Mouse (Mus musculus) forebrain, embryonic 14.5 days (tissue): ENCODE data around the gene Dlgap4. TPM values are rescaled to one million over a fixed set of nuclear protein-coding genes. Genes with fewer than 3 reads are reported as not detected.

Source experiments
- ATAC-seq: fragments of 200-750 bp; cut with Nextera tagmentation; 2 replicates; pipeline ENCODE4 v1.8.0; 2017; ENCODE audit warnings: mild to moderate bottlenecking, moderate library complexity
- DNase-seq: peaks from one replicate; pipeline ENCODE4 v3.0.0-alpha.2; 2015; ENCODE audit warnings: low spot score
- H3K27ac ChIP-seq: fragments of 300-500 bp; sonication (generic); 2 replicates; pipeline ENCODE4 v1.5.1; 2014; ENCODE audit warnings: low read depth, mild to moderate bottlenecking, control low read depth, low read length, moderate library complexity
- H3K27me3 ChIP-seq: fragments of 300-500 bp; sonication (generic); replicated peaks from 2 replicates; pipeline ENCODE4 v1.6.1; 2014; ENCODE audit warnings: low read length, control low read depth, mixed read lengths; ENCODE audit not compliant: control insufficient read depth, insufficient read depth
- H3K36me3 ChIP-seq: fragments of 300-500 bp; sonication (generic); 2 replicates; pipeline ENCODE4 v1.6.1; 2014; ENCODE audit warnings: low read length, control low read depth; ENCODE audit not compliant: control insufficient read depth, insufficient read depth
- H3K4me1 ChIP-seq: fragments of 300-500 bp; sonication (generic); 2 replicates; pipeline ENCODE4 v1.6.1; 2014; ENCODE audit warnings: antibody characterized with exemption, low read length, control low read depth; ENCODE audit not compliant: control insufficient read depth, insufficient read depth
- H3K4me2 ChIP-seq: fragments of 300-500 bp; sonication (generic); 2 replicates; pipeline ENCODE4 v1.6.1; 2014; ENCODE audit warnings: mild to moderate bottlenecking, control low read depth, low read length
- H3K4me3 ChIP-seq: fragments of 300-500 bp; sonication (generic); 2 replicates; pipeline ENCODE4 v1.5.1; 2014; ENCODE audit warnings: low read depth, low read length, control low read depth
- H3K9ac ChIP-seq: fragments of 300-500 bp; sonication (generic); 2 replicates; pipeline ENCODE4 v1.6.1; 2014; ENCODE audit warnings: mild to moderate bottlenecking, low read length, control low read depth, moderate library complexity
- H3K9me3 ChIP-seq: fragments of 300-500 bp; sonication (generic); replicated peaks from 2 replicates; pipeline ENCODE4 v1.6.1; 2016; ENCODE audit warnings: low read length, control low read depth, mixed read lengths; ENCODE audit not compliant: control insufficient read depth
- WGBS: fragments of 180-500 bp; shearing (Covaris S2); extraction: QIAGEN DNeasy Blood & Tissue Kit; methylation state at CpG from one replicate; pipeline ENCODE4 v1.1.7; 2014; 5-methylcytosine and 5-hydroxymethylcytosine counted together
- polyA plus RNA-seq: library from polyadenylated mRNA; unstranded; fragments of >200 nt; fragmentation: Nextera tagmentation; extraction: Ambion mirVana; gene quantifications from 2 replicates; pipeline ENCODE4 v1.2.1, GENCODE M21; 2014

Dlgap4 gene
- polyA plus RNA-seq, 1 experiment from 2014 or later, result 307 TPM

GRCm38 (mm10) chr2:156779488-156779887 is 166.0 kb downstream of the Dlgap4 start:
- Histone ChIP-seq H3K4me1 (peaks cover 13% of the 10 kb centered on the region), H3K9ac (no peak overlapping the region)

GRCm38 (mm10) chr2:156780129-156780528 is 166.6 kb downstream of the Dlgap4 start:
- Histone ChIP-seq H3K4me2 (no peak overlapping the region), H3K36me3 (no peaks in the 10 kb centered on the region), H3K4me3 (no peak overlapping the region), H3K27ac (no peak overlapping the region), H3K4me1 (peaks cover 8% of the 10 kb centered on the region), H3K27me3 (no peaks in the 10 kb centered on the region), H3K9me3 (no peaks in the 10 kb centered on the region), H3K9ac (no peak overlapping the region)
- WGBS, result 76% methylated on average over 9 of the region's 9 CpGs
- DNase-seq (no peak), ATAC-seq (no peak)

More at GRCm38 (mm10) chr2:156779488-156779887, 166.0 kb downstream of the Dlgap4 start:
- 68% methylated on average over 2 of the region's 2 CpGs for WGBS
- DNase-seq (no peak), ATAC-seq (no peak)
- H3K27me3 ChIP-seq, result no peaks in the 10 kb centered on the region
- H3K4me3 ChIP-seq, result no peak overlapping the region
- H3K27ac ChIP-seq, result no peak overlapping the region
- H3K9me3 ChIP-seq, result no peaks in the 10 kb centered on the region
- H3K4me2 ChIP-seq, result no peak overlapping the region
- no peaks in the 10 kb centered on the region for H3K36me3 ChIP-seq

DNA sequence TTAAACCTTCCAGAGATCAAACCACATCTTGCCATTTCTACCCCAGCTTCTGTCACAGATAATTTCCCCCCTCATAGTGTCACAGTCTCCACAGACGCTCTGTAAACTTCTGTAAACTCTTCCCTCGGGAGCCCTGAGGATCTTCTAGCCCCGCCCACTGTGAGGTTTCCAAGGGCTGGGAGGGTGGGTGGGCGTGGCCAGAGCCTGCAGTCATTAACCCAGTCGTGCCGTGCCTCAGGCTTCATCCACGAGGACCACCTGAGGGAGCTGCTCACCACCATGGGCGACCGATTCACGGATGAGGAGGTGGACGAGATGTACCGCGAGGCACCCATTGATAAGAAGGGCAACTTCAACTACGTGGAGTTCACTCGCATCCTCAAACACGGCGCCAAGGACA is 167.2 kb downstream of the Dlgap4 start:
- H3K9ac ChIP-seq, result no peak overlapping the region

DNA sequence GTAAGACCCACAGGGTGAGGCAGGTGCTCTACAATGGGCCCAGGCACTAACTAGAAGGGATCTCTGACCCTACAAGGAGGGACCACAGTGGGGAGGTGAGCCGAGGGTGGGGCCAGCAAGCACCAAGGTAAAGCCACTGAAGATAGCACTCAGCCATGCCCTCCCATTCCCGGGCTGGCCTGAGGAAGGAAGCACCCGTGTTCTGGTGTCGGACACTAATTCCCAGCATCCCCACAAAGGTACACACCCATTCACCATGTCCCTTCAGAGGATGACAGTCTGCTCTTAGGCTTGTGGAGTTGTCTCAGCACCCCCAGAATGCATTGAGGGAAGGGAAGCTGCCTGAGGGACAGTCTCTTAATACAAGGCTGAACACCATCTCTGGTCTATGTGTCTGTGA is 167.8 kb downstream of the Dlgap4 start:
- Histone ChIP-seq H3K27me3 (no peaks in the 10 kb centered on the region), H3K4me3 (no peak overlapping the region), H3K27ac (no peak overlapping the region), H3K36me3 (no peaks in the 10 kb centered on the region), H3K9ac (no peak overlapping the region), H3K4me2 (no peak overlapping the region), H3K4me1 (peaks cover 3% of the 10 kb centered on the region; the same call in 1 of the 2 replicates), H3K9me3 (no peaks in the 10 kb centered on the region)
- 85% methylated on average over 4 of the region's 4 CpGs for WGBS
- ATAC-seq (no peak), DNase-seq (no peak)

More for the DNA sequence above, 167.2 kb downstream of the Dlgap4 start:
- no peak overlapping the region for H3K4me3 ChIP-seq
- 13% methylated on average over 17 of the region's 17 CpGs for WGBS
- H3K36me3 ChIP-seq, result no peaks in the 10 kb centered on the region
- DNase-seq, result peak; percentile 37
- no peak overlapping the region for H3K27ac ChIP-seq
- H3K4me1 ChIP-seq, result peaks cover 3% of the 10 kb centered on the region; the same call in 1 of the 2 replicates
- no peaks in the 10 kb centered on the region for H3K27me3 ChIP-seq
- H3K9me3 ChIP-seq, result no peaks in the 10 kb centered on the region
- peak overlapping the region; percentile 12; the same call in 1 of the 2 replicates for H3K4me2 ChIP-seq
- ATAC-seq, result 0 out of 2 replicates have a peak, but pooled peaks have one; percentile 34

GRCm38 (mm10) chr2:156781836-156782480 is 168.5 kb downstream of the Dlgap4 start:
- Histone ChIP-seq H3K4me1 (peaks cover 3% of the 10 kb centered on the region; the same call in 1 of the 2 replicates), H3K27ac (no peak overlapping the region), H3K9me3 (no peaks in the 10 kb centered on the region), H3K36me3 (no peaks in the 10 kb centered on the region), H3K4me3 (no peak overlapping the region), H3K4me2 (no peak overlapping the region), H3K27me3 (no peaks in the 10 kb centered on the region), H3K9ac (no peak overlapping the region)
- WGBS, result 68% methylated on average over 4 of the region's 4 CpGs
- no peak for ATAC-seq
- no peak for DNase-seq

GRCm38 (mm10) chr2:156782481-156783348 is 169.2 kb downstream of the Dlgap4 start:
- Histone ChIP-seq H3K4me2 (no peak overlapping the region), H3K4me1 (peaks cover 3% of the 10 kb centered on the region; the same call in 1 of the 2 replicates), H3K36me3 (no peaks in the 10 kb centered on the region), H3K9ac (no peak overlapping the region), H3K27me3 (no peaks in the 10 kb centered on the region), H3K27ac (no peak overlapping the region), H3K4me3 (no peak overlapping the region), H3K9me3 (no peaks in the 10 kb centered on the region)
- ATAC-seq (no peak), DNase-seq (no peak)
- 80% methylated on average over 10 of the region's 10 CpGs for WGBS

GRCm38 (mm10) chr2:156783349-156783728 is 169.8 kb downstream of the Dlgap4 start:
- Histone ChIP-seq H3K4me3 (no peak overlapping the region), H3K27me3 (no peaks in the 10 kb centered on the region), H3K4me2 (no peak overlapping the region), H3K27ac (no peak overlapping the region), H3K4me1 (no peaks in the 10 kb centered on the region; the same call in 1 of the 2 replicates), H3K36me3 (no peaks in the 10 kb centered on the region), H3K9ac (no peak overlapping the region), H3K9me3 (no peaks in the 10 kb centered on the region)
- DNase-seq (no peak), ATAC-seq (no peak)
- 82% methylated on average over 9 of the region's 9 CpGs for WGBS

- Histone ChIP-seq H3K4me1 (no peaks in the 10 kb centered on the region), H3K9ac (no peak overlapping the region), H3K4me3 (no peak overlapping the region), H3K9me3 (no peaks in the 10 kb centered on the region), H3K36me3 (no peaks in the 10 kb centered on the region), H3K4me2 (no peak overlapping the region), H3K27me3 (no peaks in the 10 kb centered on the region), H3K27ac (no peak overlapping the region)
- WGBS, result 76% methylated on average over 7 of the region's 7 CpGs
- DNase-seq (no peak), ATAC-seq (no peak)
These were observed 170.6 kb downstream of the Dlgap4 start for GRCm38 (mm10) chr2:156784016-156784585.
